Mouse (Mus musculus) small intestine, adult 2 months (tissue): ENCODE data around the gene Fto.

ENCODE experiments used
- CTCF ChIP-seq: fragments of 200-500 bp; IDR thresholded peaks from 2 replicates; pipeline ENCODE4 v1.5.1; 2012; ENCODE audit warnings: low read depth, mild to moderate bottlenecking, control low read depth, inconsistent platforms, low read length, moderate library complexity, mixed read lengths; ENCODE audit not compliant: insufficient replicate concordance, insufficient read length; ENCODE audit errors: extremely low read depth
- POLR2A ChIP-seq: fragments of 200-500 bp; IDR thresholded peaks from 2 replicates; pipeline ENCODE4 v1.6.1; 2012; ENCODE audit warnings: low read depth, mild to moderate bottlenecking, control low read depth, inconsistent platforms, low read length, moderate library complexity

GRCm38 (mm10) chr8:91638256-91638655, 324.9 kb downstream of the Fto start:
- TF ChIP-seq CTCF = no peak
- TF ChIP-seq POLR2A = no peak
